Mouse (Mus musculus): ENCODE measurements at regions not wholly inside any gene's neighbourhood (a gene's known extent, or its start where the extent isn't known, plus 50 kb on each side); places are given as distances from the start of the nearest gene placed in this dataset.

- DNase-seq = no peak
These were observed 151.9 kb upstream of the Adamts16 start for GRCm38 (mm10) chr13:70993522-70993921.

- DNase-seq = no peak
These were observed 148.5 kb upstream of the Adamts16 start for GRCm38 (mm10) chr13:70989999-70990645.

GRCm38 (mm10) chr13:70979344-70979743 lies 137.7 kb upstream of the Adamts16 start:
- DNase-seq = no peak

- no peak for DNase-seq
These were observed 137.1 kb upstream of the Adamts16 start for GRCm38 (mm10) chr13:70978547-70979307.

- DNase-seq = no peak
These were observed 128.0 kb upstream of the Adamts16 start for GRCm38 (mm10) chr13:70969596-70969995.

GRCm38 (mm10) chr13:70967781-70968180 lies 126.2 kb upstream of the Adamts16 start:
- no peak for DNase-seq

- DNase-seq = no peak
These were observed 121.8 kb upstream of the Adamts16 start for GRCm38 (mm10) chr13:70963384-70963783.

- DNase-seq = no peak
These were observed 92.9 kb upstream of the Adamts16 start for GRCm38 (mm10) chr13:70934309-70935037.

GRCm38 (mm10) chr13:70913834-70914233 lies 72.2 kb upstream of the Adamts16 start:
- no peak for DNase-seq

GRCm38 (mm10) chr13:70910934-70911333 lies 69.3 kb upstream of the Adamts16 start:
- DNase-seq = no peak

- DNase-seq = no peak
These were observed 63.2 kb upstream of the Adamts16 start for GRCm38 (mm10) chr13:70904834-70905233.

GRCm38 (mm10) chr13:70903831-70904230 lies 62.2 kb upstream of the Adamts16 start:
- DNase-seq = no peak

- DNase-seq = no peak
These were observed 61.5 kb upstream of the Adamts16 start for GRCm38 (mm10) chr13:70903150-70903549.

GRCm38 (mm10) chr13:70902727-70903126 lies 61.1 kb upstream of the Adamts16 start:
- DNase-seq = no peak

GRCm38 (mm10) chr13:70891634-70892033 lies 50.0 kb upstream of the Adamts16 start:
- no peak for DNase-seq
